Mouse (Mus musculus): ENCODE measurements around the gene Ndel1.

Ndel1 gene

DNA sequence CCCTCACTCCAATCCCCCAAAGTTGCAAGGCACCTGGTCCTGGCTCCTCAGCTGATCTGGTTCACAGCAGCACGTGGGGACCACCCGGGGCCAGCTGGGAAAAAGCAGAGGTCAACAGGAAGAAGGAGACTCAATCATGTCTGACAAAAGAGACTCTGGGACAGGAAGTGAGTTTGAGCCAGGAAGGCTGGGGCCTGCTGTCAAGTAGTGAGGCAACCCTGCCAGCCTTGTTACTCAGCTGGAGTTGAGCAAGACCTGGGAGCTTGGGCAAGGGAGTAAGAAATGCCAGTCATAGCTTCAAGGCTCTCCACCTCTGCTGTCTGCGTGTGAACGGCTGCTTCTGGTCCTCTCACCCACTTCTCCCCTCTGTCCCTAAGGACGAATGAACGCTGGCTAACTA, at the start of gene Ndel1:
TSS of gene Ndel1 (minus strand) at position 111 of the 400 bp plus-strand sequence.
- no peak for DNase-seq (ENCODE audit: low spot score)

DNA sequence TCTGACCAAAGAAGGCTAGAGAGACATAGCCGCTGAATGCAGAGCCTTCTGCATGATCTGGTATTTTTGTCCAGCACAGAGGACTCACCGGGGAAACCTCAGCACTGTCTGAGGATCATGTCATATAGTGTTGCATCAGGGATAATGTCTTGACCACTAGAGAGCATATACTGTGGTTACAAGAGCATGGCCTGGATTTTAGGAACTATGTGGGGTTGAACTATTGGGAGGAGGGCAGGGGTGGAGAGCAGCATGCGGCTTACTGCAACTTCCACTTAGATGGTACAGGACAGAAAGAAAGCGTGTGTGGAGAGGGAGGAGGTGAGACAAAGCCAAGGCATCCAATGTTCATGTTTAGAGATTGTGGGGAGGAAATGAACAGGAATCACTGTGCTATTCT, 42.9 kb upstream of the Ndel1 start:
- DNase-seq (ENCODE audit: low spot score) = no peak

DNA sequence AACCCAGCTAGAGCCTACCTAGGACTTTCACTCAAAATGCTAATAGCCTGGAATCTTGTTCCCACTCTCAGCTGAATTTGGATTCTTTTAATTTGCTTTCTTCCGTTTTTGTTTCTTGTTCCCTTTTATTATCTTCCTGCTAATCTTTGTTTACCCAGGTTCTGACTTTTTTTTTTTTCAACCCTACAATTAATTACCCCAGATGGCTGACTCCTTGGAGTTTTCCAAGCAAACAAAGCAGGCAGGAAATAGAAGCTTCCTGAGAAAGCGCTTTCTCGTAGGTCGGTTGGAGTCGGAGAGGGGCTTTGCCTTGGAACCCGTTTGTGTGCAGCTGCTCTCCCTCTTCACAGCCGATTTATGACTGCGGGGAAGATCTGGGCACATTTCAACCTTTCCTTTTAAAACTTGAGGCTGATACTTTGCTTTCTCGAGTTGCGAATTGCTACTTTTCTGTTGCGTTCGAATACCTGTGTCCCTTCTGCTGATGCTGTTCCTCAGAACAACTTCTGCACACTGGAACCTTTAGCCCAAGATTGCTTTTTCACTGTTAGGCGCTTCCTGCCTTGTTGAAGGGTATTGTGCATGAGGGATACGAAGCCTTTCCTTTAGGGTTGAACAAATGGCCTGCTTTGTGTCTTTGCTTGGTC, 40.0 kb upstream of the Ndel1 start:
- DNase-seq (ENCODE audit: low spot score) = no peak

DNA sequence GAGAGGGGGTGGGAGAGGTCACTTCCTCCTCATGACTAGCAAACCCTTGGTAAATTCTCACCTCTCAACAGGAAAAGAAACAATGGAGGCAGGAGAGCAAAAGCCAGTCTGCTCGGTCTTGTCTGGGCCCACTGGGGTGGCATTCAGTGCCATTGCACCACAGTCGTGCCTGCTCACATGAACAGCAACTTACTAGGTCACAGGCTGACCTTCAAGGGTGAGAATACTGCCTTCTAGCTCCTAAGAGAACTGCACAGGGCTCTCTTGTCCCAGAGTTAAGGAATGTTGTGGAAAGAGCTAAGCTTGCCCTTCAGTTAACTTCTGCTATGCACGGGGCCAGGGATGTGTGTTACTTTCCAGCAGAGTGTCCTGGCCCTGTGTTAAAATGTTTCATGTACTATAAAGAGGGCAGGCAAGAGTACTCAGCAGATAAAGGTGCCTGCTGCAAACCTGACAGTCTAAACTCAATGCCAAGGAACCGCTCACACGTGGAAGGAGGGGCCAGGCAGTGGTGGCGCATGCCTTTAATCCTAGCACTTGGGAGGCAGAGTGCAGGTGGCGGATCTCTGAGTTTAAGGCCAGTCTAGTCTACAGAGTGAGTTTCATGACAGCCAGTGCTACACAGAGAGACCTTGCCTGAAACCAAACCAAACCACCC, 37.3 kb upstream of the Ndel1 start:
- no peak for DNase-seq (ENCODE audit: low spot score)

DNA sequence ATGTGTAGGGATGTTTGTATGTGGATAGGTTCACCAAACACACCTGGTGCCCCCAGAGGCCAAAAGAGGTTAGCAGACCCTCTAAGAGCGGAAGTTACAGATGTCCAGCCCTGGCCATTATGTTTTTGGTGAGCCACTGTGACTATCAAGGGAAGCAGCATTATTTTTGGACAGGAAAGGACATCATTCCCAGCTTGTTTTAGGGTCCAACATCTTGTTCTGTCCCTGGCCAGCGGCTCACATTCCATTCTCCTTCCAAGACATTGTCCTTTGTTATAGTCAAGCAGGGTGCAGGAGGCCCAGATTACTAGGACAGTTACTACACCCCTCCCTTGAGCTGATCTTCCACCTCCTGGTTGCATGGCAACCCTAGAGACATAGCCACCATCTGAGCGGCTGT, 35.6 kb upstream of the Ndel1 start:
- no peak for DNase-seq (ENCODE audit: low spot score)

DNA sequence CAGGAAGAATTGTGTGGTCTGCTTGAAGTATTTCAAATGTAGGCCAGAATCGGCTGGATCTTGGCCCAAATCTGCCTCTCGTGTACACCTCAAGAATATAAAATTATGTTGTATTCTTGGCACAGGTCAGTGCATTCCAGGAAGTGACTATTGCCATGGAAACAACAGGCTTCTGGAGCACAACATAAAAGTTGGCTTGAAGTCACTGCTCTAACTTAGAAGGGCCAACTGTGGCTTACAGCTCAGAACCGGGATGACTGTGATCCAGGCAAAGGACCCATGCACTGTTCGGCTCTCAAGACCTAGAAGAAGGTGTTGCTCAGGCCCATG, 34.8 kb upstream of the Ndel1 start:
- DNase-seq (ENCODE audit: low spot score) = no peak

DNA sequence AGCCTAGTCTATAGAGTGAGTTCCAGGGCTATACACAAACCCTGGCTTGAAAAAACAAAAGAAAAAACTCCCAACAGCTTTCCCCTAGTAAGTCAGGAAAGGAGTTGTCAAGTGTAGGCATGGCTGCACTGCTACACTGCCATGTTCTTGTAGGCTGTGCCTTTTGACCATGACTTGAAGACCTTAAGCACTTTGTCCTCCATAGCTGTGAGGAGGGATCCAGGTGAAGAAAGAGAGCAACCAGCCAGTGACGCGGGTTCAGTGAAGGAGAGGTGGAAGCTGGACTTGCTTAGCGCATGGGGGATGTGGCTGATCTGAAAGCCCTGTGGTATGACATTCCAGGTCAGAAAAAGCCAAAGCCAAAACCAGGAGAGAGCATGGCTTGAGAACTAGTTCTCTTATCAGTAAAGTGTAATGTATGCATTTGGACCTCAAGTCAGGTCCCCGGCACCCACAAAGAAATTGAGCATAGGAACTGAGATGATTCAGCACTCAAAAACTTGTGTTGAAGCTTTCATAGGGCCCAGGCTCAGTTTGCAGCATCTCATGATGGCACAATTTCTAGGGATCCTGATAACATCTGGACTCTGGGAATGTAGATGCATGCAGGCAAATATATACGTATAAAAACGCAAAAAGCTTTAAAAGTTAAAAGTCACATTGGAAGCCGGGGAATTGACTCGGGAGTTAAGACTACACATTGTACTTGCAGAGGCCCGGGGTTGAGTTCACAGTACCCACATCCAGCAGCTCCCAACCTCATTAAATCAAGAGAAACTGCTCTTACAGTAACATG, 34.2 kb upstream of the Ndel1 start:
- no peak for DNase-seq (ENCODE audit: low spot score)

GRCm38 (mm10) chr11:68905138-68905531, 33.5 kb upstream of the Ndel1 start:
- DNase-seq (ENCODE audit: low spot score) = no peak

GRCm38 (mm10) chr11:68904375-68905137, 32.9 kb upstream of the Ndel1 start:
- DNase-seq (ENCODE audit: low spot score) = peak; percentile 50

- no peak for DNase-seq (ENCODE audit: low spot score)
These were observed 32.1 kb upstream of the Ndel1 start for GRCm38 (mm10) chr11:68903775-68904174.

DNA sequence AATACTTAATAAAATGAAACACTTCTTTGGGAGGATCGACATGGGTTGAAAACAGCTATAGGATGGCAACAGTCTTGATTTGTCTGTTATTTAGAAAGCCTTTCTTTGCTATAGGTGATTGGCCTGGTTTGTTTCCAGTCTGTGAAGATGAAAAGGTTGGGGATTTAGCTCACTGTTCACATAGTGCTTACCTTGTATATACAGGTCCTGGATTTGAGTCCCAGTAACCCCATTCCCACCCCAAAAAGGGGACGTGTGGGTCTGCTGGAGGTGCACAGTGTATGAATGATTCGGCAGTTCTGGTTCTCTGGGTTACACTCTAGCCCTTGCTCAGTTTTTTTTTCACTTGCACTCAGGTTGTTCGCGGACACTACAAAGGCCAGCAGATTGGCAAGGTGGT, 31.2 kb upstream of the Ndel1 start:
- DNase-seq (ENCODE audit: low spot score) = no peak

GRCm38 (mm10) chr11:68902367-68902766, 30.7 kb upstream of the Ndel1 start:
- no peak for DNase-seq (ENCODE audit: low spot score)

- DNase-seq (ENCODE audit: low spot score) = no peak
These were observed 30.3 kb upstream of the Ndel1 start for GRCm38 (mm10) chr11:68902047-68902364.

DNA sequence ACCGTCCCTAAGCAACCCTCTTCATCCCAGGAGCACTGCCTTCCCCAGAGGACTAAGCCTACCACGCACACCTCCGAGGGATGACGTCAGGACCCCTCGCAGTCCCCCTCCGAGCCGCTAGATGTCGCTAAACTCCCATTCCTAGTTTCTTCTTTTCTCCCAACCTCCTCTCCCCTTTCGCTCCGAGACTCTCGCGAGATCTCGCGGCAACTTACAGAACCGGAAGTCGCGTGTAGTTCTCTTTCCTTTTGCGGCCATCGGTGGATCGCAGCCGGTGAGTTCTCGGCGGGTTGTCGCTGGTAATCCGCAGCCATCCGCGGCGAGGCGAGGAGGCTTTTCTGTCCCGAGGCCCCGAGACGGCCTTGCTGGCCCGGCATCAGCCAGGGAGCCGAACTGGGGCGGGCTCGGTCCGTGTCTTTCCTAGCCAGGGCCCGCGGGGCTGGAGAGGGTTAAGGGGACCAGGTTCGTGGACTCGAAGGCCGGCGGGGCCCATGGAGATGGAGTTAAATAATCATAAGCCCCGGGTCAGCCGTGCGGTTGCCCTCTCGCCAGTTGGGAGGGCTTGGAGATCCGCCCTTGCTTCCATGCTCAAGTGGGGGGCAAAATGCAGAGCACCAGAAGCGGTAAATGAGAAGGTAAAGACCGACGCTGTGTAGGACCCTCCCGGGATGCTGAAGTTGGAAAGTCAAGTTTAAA, 29.8 kb upstream of the Ndel1 start, which contains the start of gene Rpl26:
TSS of gene Rpl26 (plus strand) at position 233 of the 696 bp plus-strand sequence.
- peak; percentile 98 for DNase-seq (ENCODE audit: low spot score)

DNA sequence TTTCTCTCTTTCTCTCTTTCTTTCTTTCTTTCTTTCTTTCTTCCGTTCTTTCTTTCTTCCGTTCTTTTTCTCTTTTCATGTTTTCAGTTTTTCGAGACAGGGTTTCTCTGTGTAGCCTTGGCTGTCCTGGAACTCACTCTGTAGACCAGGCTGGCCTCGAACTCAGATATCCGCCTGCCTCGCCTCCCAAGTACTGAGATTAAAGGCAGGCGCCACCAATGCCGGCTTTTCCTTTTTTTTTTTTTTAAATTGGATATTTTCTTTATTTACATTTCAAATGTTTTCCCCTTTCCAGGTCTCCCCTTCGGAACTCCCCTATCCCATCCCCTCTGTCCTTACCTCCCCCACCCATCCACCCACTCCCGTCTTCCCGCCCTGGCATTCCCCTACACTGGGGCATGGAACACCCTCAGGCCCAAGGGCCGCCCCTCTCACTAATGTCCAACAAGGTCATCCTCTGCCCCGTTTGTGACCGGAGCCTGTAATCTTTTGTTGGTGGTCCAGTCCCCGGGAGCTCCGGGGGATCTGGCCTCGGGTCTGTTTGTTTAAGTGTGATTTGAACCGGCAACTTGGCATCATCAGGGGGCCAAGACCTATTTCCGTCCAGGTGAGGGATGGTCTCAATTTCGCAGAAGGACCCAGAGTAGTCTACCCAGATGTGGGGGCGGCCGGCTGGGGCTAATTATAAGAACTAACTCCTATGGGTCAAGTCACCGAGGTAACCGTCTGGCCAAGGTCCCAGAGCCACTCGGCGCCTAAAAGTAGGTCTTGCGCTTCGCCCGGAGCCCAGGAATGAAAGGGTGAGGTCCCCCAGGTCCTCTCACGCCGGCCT, 29.1 kb upstream of the Ndel1 start:
- no peak for DNase-seq (ENCODE audit: low spot score)

DNA sequence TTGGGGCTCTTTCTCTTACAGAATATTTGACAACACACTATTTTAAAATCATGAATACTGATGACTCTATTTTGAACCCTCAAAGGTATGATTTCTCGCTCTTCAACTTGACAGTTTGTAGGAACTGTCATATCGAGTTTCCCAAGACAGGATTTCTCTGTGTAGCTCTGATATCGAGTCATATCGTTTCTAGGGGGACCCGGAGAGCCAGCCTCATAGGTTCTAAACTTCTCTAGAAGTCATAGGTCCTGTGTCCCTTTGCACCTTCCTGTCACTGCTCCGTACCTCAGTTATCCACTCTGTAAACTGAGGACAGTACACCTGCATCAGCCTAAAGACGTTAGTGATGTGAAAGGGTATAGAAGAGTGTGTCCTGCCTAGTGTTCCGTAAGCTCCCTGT, 28.2 kb upstream of the Ndel1 start:
- DNase-seq (ENCODE audit: low spot score) = no peak

GRCm38 (mm10) chr11:68898790-68899189, 27.1 kb upstream of the Ndel1 start:
- no peak for DNase-seq (ENCODE audit: low spot score)

DNA sequence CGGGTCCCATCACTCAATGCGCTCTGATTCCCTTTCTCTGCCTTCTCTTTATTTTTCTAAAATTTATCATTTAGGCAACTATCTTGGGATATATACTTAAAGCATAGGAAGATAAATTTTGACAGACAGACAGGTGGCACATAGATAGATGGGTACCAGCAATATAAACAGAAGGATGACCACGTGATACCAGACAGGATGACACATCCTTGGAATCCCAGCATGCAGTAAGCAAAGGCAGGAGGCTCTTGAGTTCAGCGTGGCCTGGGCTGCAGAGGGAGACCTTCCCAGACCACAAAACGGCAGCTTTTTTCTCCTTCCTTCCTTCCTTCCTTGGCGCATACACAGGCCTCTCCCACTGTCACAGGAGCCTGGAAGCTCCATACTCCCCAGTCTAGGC, 26.2 kb upstream of the Ndel1 start:
- no peak for DNase-seq (ENCODE audit: low spot score)

DNA sequence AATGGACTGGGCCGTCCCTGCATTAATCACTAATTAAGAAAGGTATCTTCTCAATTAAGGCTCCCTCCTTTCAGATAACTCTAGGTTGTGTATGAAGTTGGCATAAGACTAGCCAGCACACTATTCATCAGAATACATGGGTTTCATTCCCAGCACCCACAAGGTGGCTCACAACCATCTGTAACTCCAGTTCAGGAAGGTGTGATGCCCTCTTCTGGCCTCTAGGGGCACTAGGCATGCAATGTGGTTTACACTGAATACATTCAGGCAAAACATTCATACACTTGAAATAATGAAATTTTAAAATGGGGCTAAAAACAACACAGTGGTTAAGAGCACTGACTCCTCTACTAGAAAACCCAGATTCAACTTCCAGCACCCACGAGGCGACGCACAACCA, 25.5 kb upstream of the Ndel1 start:
- DNase-seq (ENCODE audit: low spot score) = no peak

- DNase-seq (ENCODE audit: low spot score) = no peak
These were observed 24.6 kb upstream of the Ndel1 start for GRCm38 (mm10) chr11:68896247-68896646.

GRCm38 (mm10) chr11:68893911-68894464, 22.3 kb upstream of the Ndel1 start:
- no peak for DNase-seq (ENCODE audit: low spot score)

Measured in spleen, adult 12 weeks (tissue).